Mouse (Mus musculus) megakaryocyte progenitor cell, adult 5-6 weeks (primary cell): Measurements from ENCODE around the gene Galnt9. TPM values are rescaled to one million over a fixed set of nuclear protein-coding genes. Genes with fewer than 3 reads are reported as not detected.

ENCODE experiments used
- ATAC-seq: replicated peaks from 2 replicates; pipeline ENCODE4 v1.8.0; 2016; ENCODE audit warnings: mild to moderate bottlenecking, moderate TSS enrichment, inconsistent platforms; ENCODE audit not compliant: poor library complexity
- total RNA-seq, 2 experiments: library from RNA; stranded (forward) in 1 of 2; stranded (reverse) in 1 of 2; fragments of 157-497, 149-512 nt in 1 of 2; fragments of 200-1000 nt in 1 of 2; gene quantifications; 2 replicates each; pipeline versions ENCODE4 v1.2.3 to v1.2.4; 2015 to 2017

Galnt9 gene
- total RNA-seq, 2 experiments from 2014 or later: 0.12 TPM; not detected in 1

- no peak for ATAC-seq
Observed at GRCm38 (mm10) chr5:110627351-110627750, 83.2 kb downstream of the Galnt9 start.

GRCm38 (mm10) chr5:110628156-110628555 is 84.0 kb downstream of the Galnt9 start:
- ATAC-seq: no peak

DNA sequence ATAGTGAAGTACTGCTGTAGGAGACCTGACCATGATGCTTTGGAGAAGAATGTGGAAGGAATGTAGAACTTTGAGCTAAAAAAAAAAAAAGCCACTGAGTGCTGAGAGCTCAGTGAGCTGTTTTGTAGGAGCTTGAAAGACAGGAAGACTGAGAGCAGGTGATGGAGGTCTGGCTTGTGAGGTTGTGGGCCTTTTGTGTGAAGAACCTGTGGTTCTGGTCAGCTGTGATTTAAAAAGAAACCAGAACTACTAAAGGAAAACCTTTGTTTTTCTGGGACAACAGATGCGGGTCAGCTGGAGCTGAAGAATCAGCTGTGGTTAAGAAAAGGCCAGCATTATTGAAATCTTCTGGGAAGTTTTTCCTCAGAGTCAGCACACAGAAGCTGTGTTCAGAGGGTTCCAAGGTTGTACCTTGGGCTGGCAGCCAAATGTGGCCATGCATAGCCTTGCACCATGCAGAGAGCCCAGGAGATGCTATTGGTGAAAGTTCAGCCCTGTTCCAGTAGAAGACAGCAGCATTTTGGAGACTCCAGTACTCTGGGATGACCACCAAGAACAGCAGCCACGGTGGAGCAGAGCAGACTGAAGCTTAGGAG is 85.5 kb downstream of the Galnt9 start:
- ATAC-seq: no peak

GRCm38 (mm10) chr5:110635951-110636707 is 92.0 kb downstream of the Galnt9 start:
- ATAC-seq: peak; percentile 81

DNA sequence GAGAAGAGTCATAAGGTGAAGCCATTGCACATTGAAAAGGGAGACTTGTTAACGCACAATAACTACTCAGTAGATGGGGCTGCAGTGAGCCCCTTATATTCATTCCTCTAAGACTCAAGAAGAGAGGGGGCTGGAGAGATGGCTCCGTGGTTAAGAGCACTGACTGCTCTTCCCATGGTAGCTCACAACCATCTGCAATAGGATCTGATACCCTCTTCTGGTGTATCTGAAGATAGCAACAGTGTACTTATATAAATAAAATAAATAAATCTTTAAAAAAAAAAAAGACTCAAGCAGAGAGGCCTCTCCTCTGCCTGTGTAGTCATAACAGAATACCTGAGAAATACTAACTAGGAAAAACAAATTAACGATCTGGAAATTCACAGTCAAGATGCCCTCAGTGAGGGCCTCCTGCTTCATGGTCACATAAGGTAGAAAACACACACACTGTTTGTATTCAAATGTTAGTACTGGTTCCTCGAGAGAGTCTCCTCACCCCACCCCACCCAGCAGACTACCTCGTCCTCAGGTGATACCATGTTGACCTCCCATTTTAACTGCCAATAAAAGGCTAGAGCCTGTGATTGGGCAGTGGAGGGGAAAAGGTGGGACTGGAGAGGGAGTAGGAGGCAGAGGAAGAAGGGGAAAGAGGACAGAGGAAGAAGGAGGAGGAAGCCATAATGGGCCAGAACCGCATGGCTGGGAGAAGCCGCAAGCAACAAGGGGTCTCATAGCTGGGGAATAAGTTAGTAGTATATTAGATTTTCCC is 94.3 kb downstream of the Galnt9 start:
- ATAC-seq: no peak

DNA sequence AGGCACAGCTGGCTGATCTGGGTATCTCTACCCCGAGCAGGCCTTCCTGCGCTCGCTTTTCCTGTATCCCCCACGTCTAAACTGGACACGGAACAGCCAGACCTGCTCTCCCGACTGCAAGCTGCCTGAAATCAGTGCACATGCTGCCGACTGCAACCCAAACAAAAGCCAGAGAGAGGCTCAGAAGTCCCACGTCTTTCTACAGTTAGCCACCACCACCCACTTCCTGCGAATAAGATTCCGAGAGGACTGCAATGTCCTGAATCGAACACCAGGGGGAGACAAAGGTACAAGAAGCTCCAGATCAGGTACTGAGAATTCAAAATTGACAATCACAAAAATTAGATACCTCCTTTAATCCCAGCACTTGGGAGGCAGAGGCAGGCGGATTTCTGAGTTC is 95.3 kb downstream of the Galnt9 start:
- peak; percentile 96 for ATAC-seq

GRCm38 (mm10) chr5:110646377-110646776 is 102.2 kb downstream of the Galnt9 start:
- peak; percentile 70 for ATAC-seq

GRCm38 (mm10) chr5:110652719-110653648 is 108.8 kb downstream of the Galnt9 start, which contains the start of the genes Noc4l and Ddx51:
Gene Noc4l (minus strand): TSS chr5:110653417.
Gene Ddx51 (plus strand): TSS chr5:110653451.
- ATAC-seq: peak; percentile 90

DNA sequence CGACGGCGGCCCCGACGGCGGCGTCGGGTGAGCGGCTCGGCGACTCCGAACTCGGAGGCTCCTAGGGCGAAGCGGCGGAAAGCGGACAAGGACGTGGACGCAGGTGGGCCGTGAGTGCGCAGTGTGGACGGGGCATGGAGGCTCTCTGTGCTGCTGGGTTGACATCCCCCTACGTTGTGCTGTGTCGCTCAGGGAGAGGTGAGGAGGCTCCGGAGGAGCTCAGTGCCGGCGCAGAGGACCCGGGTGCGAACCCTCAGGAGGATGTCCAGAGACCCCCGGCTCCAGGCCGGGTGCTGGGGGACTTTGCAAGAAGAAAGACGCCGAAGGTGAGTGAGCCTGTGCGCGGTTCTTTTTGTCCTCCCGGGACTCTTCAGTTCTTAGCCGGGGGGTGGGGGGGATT is 109.5 kb downstream of the Galnt9 start:
- peak; percentile 11 for ATAC-seq

DNA sequence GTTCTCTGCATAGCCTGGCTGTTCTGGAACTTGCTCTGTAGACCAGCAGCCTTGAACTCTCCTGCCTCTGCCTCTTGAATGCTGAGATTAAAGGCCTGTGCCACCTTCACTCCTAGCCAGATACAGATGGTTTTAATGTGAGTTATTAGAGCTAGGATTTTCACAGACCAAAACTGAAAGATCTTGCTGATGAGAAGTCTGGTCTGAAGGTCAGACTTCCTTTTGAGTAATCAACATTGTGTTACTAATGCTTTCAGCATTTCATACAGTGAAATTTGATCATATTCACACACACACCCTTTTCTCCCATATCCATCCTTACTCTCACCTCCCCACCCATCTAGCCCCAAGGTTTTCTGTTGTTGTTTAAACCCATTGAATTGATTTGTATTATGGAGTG is 115.5 kb downstream of the Galnt9 start:
- ATAC-seq: no peak

- no peak for ATAC-seq
Observed at GRCm38 (mm10) chr5:110664041-110664440, 119.9 kb downstream of the Galnt9 start.

DNA sequence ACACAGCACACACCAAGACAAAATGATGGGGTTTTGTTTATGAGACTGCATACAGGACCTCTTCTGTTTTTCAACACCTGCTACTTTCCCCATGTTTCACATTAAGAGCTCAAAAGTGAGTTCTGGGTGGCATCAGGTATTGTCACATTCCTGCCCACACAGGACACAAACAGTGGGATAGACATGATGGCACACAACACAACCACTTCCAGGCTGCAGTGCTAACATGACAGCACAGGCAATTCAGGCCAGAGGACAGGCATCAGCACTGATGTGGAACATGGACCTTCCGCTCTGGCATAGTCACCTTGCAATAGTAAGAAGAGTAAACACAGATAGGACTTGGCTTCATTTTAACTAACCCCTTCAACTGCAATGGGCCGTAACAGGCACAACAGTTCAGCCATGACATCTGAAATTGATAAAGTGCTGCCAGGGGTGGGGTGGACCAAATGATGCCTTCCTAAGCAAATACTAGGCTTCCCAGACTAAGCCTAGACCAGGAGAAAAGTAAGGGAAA is 120.7 kb downstream of the Galnt9 start:
- ATAC-seq: no peak

GRCm38 (mm10) chr5:110665486-110666121 is 121.4 kb downstream of the Galnt9 start:
- ATAC-seq: no peak

Other genes starting within 250 kb of the Galnt9 start
- gene P2rx2, start 201.1 kb upstream of the Galnt9 start, total RNA-seq (2015): not detected in 2 replicates
- not detected in 2 replicates for gene P2rx2, start 201.1 kb upstream of the Galnt9 start, total RNA-seq (2017)
- gene Lrcol1, start 199.6 kb upstream of the Galnt9 start, total RNA-seq (2015): not detected in 2 replicates
- not detected in 2 replicates for gene Lrcol1, start 199.6 kb upstream of the Galnt9 start, total RNA-seq (2017)
- gene Fbrsl1, start 95.9 kb upstream of the Galnt9 start, total RNA-seq (2015): 21.3 and 35.4 TPM in 2 replicates
- gene Fbrsl1, start 95.9 kb upstream of the Galnt9 start, total RNA-seq (2017): 9.3 and 12.2 TPM in 2 replicates
- gene Noc4l, start 109.1 kb downstream of the Galnt9 start, total RNA-seq (2015): 33.4 and 34.3 TPM in 2 replicates
- 39.2 and 39.3 TPM in 2 replicates for gene Noc4l, start 109.1 kb downstream of the Galnt9 start, total RNA-seq (2017)
- 15.9 and 19.0 TPM in 2 replicates for gene Ddx51, start 109.1 kb downstream of the Galnt9 start, total RNA-seq (2015)
- 8.3 and 9.5 TPM in 2 replicates for gene Ddx51, start 109.1 kb downstream of the Galnt9 start, total RNA-seq (2017)
- 94.1 and 115 TPM in 2 replicates for gene Ep400, start 226.4 kb downstream of the Galnt9 start, total RNA-seq (2015)
- 41.0 and 41.7 TPM in 2 replicates for gene Ep400, start 226.4 kb downstream of the Galnt9 start, total RNA-seq (2017)
- gene Pus1, start 236.3 kb downstream of the Galnt9 start, total RNA-seq (2015): 20.1 and 22.3 TPM in 2 replicates
- gene Pus1, start 236.3 kb downstream of the Galnt9 start, total RNA-seq (2017): 60.3 and 68.1 TPM in 2 replicates